22 mouse cellular contexts compared by ENCODE assay signal in genomic region chr10:71376014-71376413, GRCm38 (mm10). TPM values are rescaled to one million over a fixed set of nuclear protein-coding genes. Genes with fewer than 3 reads are reported as not detected.
DNase-seq lines count a peak whose midpoint lies in the region; ATAC-seq lines count a peak whose summit lies in the region.
"Had no signal": no experiment of that assay in that cellular context is flagged by ENCODE, and none has a peak within 500 bp of the region (broad histone marks: within the 10 kb centered on the region; RNA-seq: fewer than 3 reads in every experiment).

No protein-coding gene starts in this region.

- no peak overlapping the region for H3K4me2 ChIP-seq in intestine, embryonic 16.5 days (ENCODE audit: low read depth, low read length)
- no peak overlapping the region for H3K4me2 ChIP-seq in stomach, embryonic 14.5 days (replicated peaks; ENCODE audit: low read depth, low read length)
- H3K4me2 ChIP-seq: embryonic facial prominence, embryonic 15.5 days; heart, embryonic 12.5 days had no signal

- no peaks in the 10 kb centered on the region for H3K9me3 ChIP-seq in intestine, embryonic 16.5 days (ENCODE audit: control insufficient read depth, low read length)
- no peaks in the 10 kb centered on the region for H3K9me3 ChIP-seq in stomach, embryonic 14.5 days (ENCODE audit: control insufficient read depth, low read depth, low read length)
- H3K9me3 ChIP-seq: embryonic facial prominence, embryonic 15.5 days; forebrain, embryonic 10.5 days; heart, embryonic 12.5 days; hindbrain, embryonic 10.5 days had no signal

- H3K9ac ChIP-seq in intestine, embryonic 16.5 days (ENCODE audit: low read depth, low read length) = no peak overlapping the region
- no peak overlapping the region for H3K9ac ChIP-seq in stomach, embryonic 14.5 days (replicated peaks; ENCODE audit: low read depth, low read length)
- H3K9ac ChIP-seq: embryonic facial prominence, embryonic 15.5 days; heart, embryonic 12.5 days had no signal

- 53% methylated on average over 6 of the region's 6 CpGs for WGBS in intestine, embryonic 16.5 days
- WGBS in stomach, embryonic 14.5 days = 78% methylated on average over 6 of the region's 6 CpGs

- H3K27me3 ChIP-seq in intestine, embryonic 16.5 days (replicated peaks; ENCODE audit: control insufficient read depth, insufficient read depth, low read length) = no peaks in the 10 kb centered on the region
- H3K27me3 ChIP-seq in stomach, embryonic 14.5 days (ENCODE audit: control insufficient read depth, insufficient read depth, low read length) = no peaks in the 10 kb centered on the region
- H3K27me3 ChIP-seq: CH12.LX; embryonic facial prominence, embryonic 15.5 days; heart, embryonic 12.5 days had no signal

- ATAC-seq in intestine, embryonic 16.5 days = peak; percentile 97
- peak; percentile 72; the same call in 1 of the 2 replicates for ATAC-seq in stomach, embryonic 14.5 days (ENCODE audit: insufficient number of reproducible peaks, insufficient read depth, low FRiP score, low read depth)
- ATAC-seq in megakaryocyte-erythroid progenitor cell, adult 5-6 weeks (replicated peaks; ENCODE audit: low FRiP score, low TSS enrichment, poor library complexity, severe bottlenecking) = no peak
- ATAC-seq: forebrain, embryonic 14.5 days had no signal

- no peak overlapping the region for H3K4me3 ChIP-seq in intestine, embryonic 16.5 days (ENCODE audit: low read length)
- no peak overlapping the region for H3K4me3 ChIP-seq in stomach, embryonic 14.5 days (ENCODE audit: low read depth, low read length)
- H3K4me3 ChIP-seq: embryonic facial prominence, embryonic 15.5 days; erythroblast, embryonic 14.5 days; forebrain, embryonic 10.5 days; gastrocnemius, adult 2 months; heart, embryonic 12.5 days; hindbrain, embryonic 10.5 days had no signal

- no peaks in the 10 kb centered on the region for H3K4me1 ChIP-seq in intestine, embryonic 16.5 days (ENCODE audit: control insufficient read depth, insufficient read depth, low read length)
- no peaks in the 10 kb centered on the region for H3K4me1 ChIP-seq in stomach, embryonic 14.5 days (ENCODE audit: control insufficient read depth, insufficient read depth, low read length)
- H3K4me1 ChIP-seq: embryonic facial prominence, embryonic 15.5 days; forebrain, embryonic 10.5 days; heart, embryonic 12.5 days; hindbrain, embryonic 10.5 days had no signal

- DNase-seq in kidney, adult 9 months = peak; percentile 24
- DNase-seq in kidney, postnatal 10 days = no peak
- peak; percentile 34 for DNase-seq in A20 (ENCODE audit: low read depth, low spot score)
- DNase-seq in spleen, postnatal 4 days (ENCODE audit: low spot score in 2 of 2) = no peak
- DNase-seq in natural killer cell, adult 2 months (ENCODE audit: low spot score in 2 of 2) = no peak
- DNase-seq: adrenal gland, adult 2 months; adrenal gland, postnatal 36 days; cerebellum, adult 2 months; cerebellum, postnatal 10 days; embryo, embryonic 11 days; gastrocnemius, adult 2 months; gastrocnemius, postnatal 25 days had no signal

- H3K27ac ChIP-seq in intestine, embryonic 16.5 days (ENCODE audit: low read length) = peak overlapping the region; percentile 69
- H3K27ac ChIP-seq in stomach, embryonic 14.5 days (ENCODE audit: low read length) = no peak overlapping the region
- H3K27ac ChIP-seq: embryonic facial prominence, embryonic 15.5 days; forebrain, embryonic 10.5 days; gastrocnemius, adult 2 months; hindbrain, embryonic 10.5 days had no signal

- peaks cover 3% of the 10 kb centered on the region; the same call in 1 of the 2 replicates for H3K36me3 ChIP-seq in intestine, embryonic 16.5 days (ENCODE audit: control insufficient read depth, insufficient read depth, low read length)
- H3K36me3 ChIP-seq in stomach, embryonic 14.5 days (ENCODE audit: control insufficient read depth, insufficient read depth, low read length) = 0 out of 2 replicates have a peak, but pooled peaks cover 2% of the 10 kb centered on the region

RNA-seq across cellular contexts. Expression of gene Ipmk, which starts 28.5 kb away (rescaled TPM):
- polyA plus RNA-seq in intestine, embryonic 16.5 days (2015; fragmentation: Nextera tagmentation; extraction: Ambion mirVana) = 25.4 and 32.6 TPM in 2 replicates
- polyA plus RNA-seq in stomach, embryonic 14.5 days (2014; fragmentation: Nextera tagmentation; extraction: Ambion mirVana) = 11.2 and 12.1 TPM in 2 replicates
- 26.2 and 37.2 TPM in 2 replicates for total RNA-seq in megakaryocyte-erythroid progenitor cell, adult 5-6 weeks (2014; fragmentation: Nextera tagmentation)
- total RNA-seq in megakaryocyte-erythroid progenitor cell, adult 5-6 weeks (2017) = 42.3 and 49.0 TPM in 2 replicates

RNA-seq across cellular contexts. Expression of gene Cisd1, which starts 31.3 kb away (rescaled TPM):
- polyA plus RNA-seq in intestine, embryonic 16.5 days (2015; fragmentation: Nextera tagmentation; extraction: Ambion mirVana) = 125 and 134 TPM in 2 replicates
- 90.4 and 94.1 TPM in 2 replicates for polyA plus RNA-seq in stomach, embryonic 14.5 days (2014; fragmentation: Nextera tagmentation; extraction: Ambion mirVana)
- total RNA-seq in megakaryocyte-erythroid progenitor cell, adult 5-6 weeks (2014; fragmentation: Nextera tagmentation) = 65.6 and 69.4 TPM in 2 replicates
- total RNA-seq in megakaryocyte-erythroid progenitor cell, adult 5-6 weeks (2017) = 19.8 and 20.6 TPM in 2 replicates

Comparison
In these comparisons a context has a peak if more than half of its experiments do, and no peak if none do; other contexts are left out.
1. DNase-seq: peak in kidney, adult 9 months (single experiment) and A20 (single experiment); none in kidney, postnatal 10 days (single experiment), spleen, postnatal 4 days (0 of 2) and natural killer cell, adult 2 months (0 of 2).